Mouse (Mus musculus): ENCODE results near the gene Cs. TPM values are rescaled to one million over a fixed set of nuclear protein-coding genes. Genes with fewer than 3 reads are reported as not detected.
A peak's percentile ranks its signal among the peaks of the same experiment; 100 is the strongest.

Gene Cs
- total and polyA plus RNA-seq, 3 experiments, result 947 to 1,148 (median 1,091) TPM

- WGBS, result 69% methylated on average over 9 of the region's 9 CpGs
- no peaks in the 10 kb centered on the region for H3K36me3 ChIP-seq (ENCODE audit: control insufficient read depth, insufficient read depth, low read length)
- intact Hi-C loops (cut with DNase I), result no loop called here
- no peak for DNase-seq
- H3K4me1 ChIP-seq (ENCODE audit: control insufficient read depth, insufficient read depth, low read length), result no peaks in the 10 kb centered on the region
- no peaks in the 10 kb centered on the region for H3K79me2 ChIP-seq (replicated peaks; ENCODE audit: control insufficient read depth, insufficient read depth, low read length)
- H3K9ac ChIP-seq (ENCODE audit: low read depth, low read length), result no peak overlapping the region
- no peaks in the 10 kb centered on the region for H3K27me3 ChIP-seq (ENCODE audit: control insufficient read depth, insufficient read depth, low read length)
- no peak overlapping the region for H3K27ac ChIP-seq
- no peak for TF ChIP-seq POLR2A (IDR thresholded peaks at IDR 0.05; ENCODE audit: insufficient read depth, low read depth, low read length)
- TF ChIP-seq CTCF (IDR thresholded peaks at IDR 0.05), result no peak
- no peak for TF ChIP-seq EP300 (IDR thresholded peaks at IDR 0.05; ENCODE audit: insufficient read depth, low read depth, low read length)
- H3K4me3 ChIP-seq, result no peak overlapping the region
These were observed 64.1 kb downstream of the Cs start for GRCm38 (mm10) chr10:128401638-128402037.

- Histone ChIP-seq H3K4me3 (no peak overlapping the region), H3K27me3 (ENCODE audit: control insufficient read depth, insufficient read depth, low read length) (no peaks in the 10 kb centered on the region), H3K36me3 (ENCODE audit: control insufficient read depth, insufficient read depth, low read length) (no peaks in the 10 kb centered on the region), H3K4me1 (ENCODE audit: control insufficient read depth, insufficient read depth, low read length) (peaks cover 1% of the 10 kb centered on the region; the same call in 1 of the 2 replicates), H3K9ac (ENCODE audit: low read depth, low read length) (no peak overlapping the region), H3K79me2 (replicated peaks; ENCODE audit: control insufficient read depth, insufficient read depth, low read length) (no peaks in the 10 kb centered on the region), H3K27ac (no peak overlapping the region)
- intact Hi-C loops (cut with DNase I), result no loop called here
- WGBS, result 77% methylated on average over 7 of the region's 7 CpGs
- TF ChIP-seq EP300 (IDR thresholded peaks at IDR 0.05; ENCODE audit: insufficient read depth, low read depth, low read length) (no peak), CTCF (IDR thresholded peaks at IDR 0.05) (no peak), POLR2A (IDR thresholded peaks at IDR 0.05; ENCODE audit: insufficient read depth, low read depth, low read length) (no peak)
- no peak for DNase-seq
These were observed 66.4 kb downstream of the Cs start for GRCm38 (mm10) chr10:128403931-128404330.

- intact Hi-C loops (cut with DNase I), result loop anchor here (2.0 to 5.0 kb wide), 3 partner anchors 30 to 128 kb away; partner anchors contain the start of gene Cs
- TF ChIP-seq POLR2A (IDR thresholded peaks at IDR 0.05; ENCODE audit: insufficient read depth, low read depth, low read length) (no peak), EP300 (IDR thresholded peaks at IDR 0.05; ENCODE audit: insufficient read depth, low read depth, low read length) (no peak), CTCF (IDR thresholded peaks at IDR 0.05) (no peak)
- WGBS, result 13% methylated on average over 35 of the region's 35 CpGs
- Histone ChIP-seq H3K9ac (ENCODE audit: low read depth, low read length) (peak overlapping the region; percentile 68), H3K4me1 (ENCODE audit: control insufficient read depth, insufficient read depth, low read length) (peaks cover 5% of the 10 kb centered on the region), H3K27me3 (ENCODE audit: control insufficient read depth, insufficient read depth, low read length) (no peaks in the 10 kb centered on the region), H3K4me3 (peak overlapping the region; percentile 73), H3K36me3 (ENCODE audit: control insufficient read depth, insufficient read depth, low read length) (no peaks in the 10 kb centered on the region), H3K79me2 (replicated peaks; ENCODE audit: control insufficient read depth, insufficient read depth, low read length) (no peaks in the 10 kb centered on the region), H3K27ac (peak overlapping the region; percentile 79)
- DNase-seq, result peak in 1 of 2 experiments; percentile 37
These were observed 71.3 kb downstream of the Cs start for GRCm38 (mm10) chr10:128408591-128409535.

- Histone ChIP-seq H3K36me3 (ENCODE audit: control insufficient read depth, insufficient read depth, low read length) (no peaks in the 10 kb centered on the region), H3K27me3 (ENCODE audit: control insufficient read depth, insufficient read depth, low read length) (no peaks in the 10 kb centered on the region), H3K79me2 (replicated peaks; ENCODE audit: control insufficient read depth, insufficient read depth, low read length) (no peaks in the 10 kb centered on the region), H3K4me1 (ENCODE audit: control insufficient read depth, insufficient read depth, low read length) (peaks cover 5% of the 10 kb centered on the region), H3K9ac (ENCODE audit: low read depth, low read length) (peak overlapping the region; percentile 68), H3K4me3 (peak overlapping the region; percentile 73), H3K27ac (peak overlapping the region; percentile 89)
- TF ChIP-seq CTCF (IDR thresholded peaks at IDR 0.05), result peak; percentile 84
- TF ChIP-seq EP300 (IDR thresholded peaks at IDR 0.05; ENCODE audit: insufficient read depth, low read depth, low read length), result peak; percentile 49; the same call in 1 of the 2 replicates
- peak; percentile 53; the same call in 1 of the 2 replicates for TF ChIP-seq POLR2A (IDR thresholded peaks at IDR 0.05; ENCODE audit: insufficient read depth, low read depth, low read length)
- peak; percentile 94 to 97 for DNase-seq
- WGBS, result 3% methylated on average over 36 of the region's 36 CpGs
- intact Hi-C loops (cut with DNase I), result loop anchor here (1.0 to 5.0 kb wide), 5 partner anchors 31 to 127 kb away; partner anchors contain the start of genes Cs and Esyt1
These were observed 72.4 kb downstream of the Cs start for GRCm38 (mm10) chr10:128409692-128410559.

- intact Hi-C loops (cut with DNase I), result loop anchor here (1.0 to 5.0 kb wide), 2 partner anchors 45 to 117 kb away; partner anchors contain the start of gene Esyt1
- Histone ChIP-seq H3K4me1 (ENCODE audit: control insufficient read depth, insufficient read depth, low read length) (peaks cover 5% of the 10 kb centered on the region), H3K9ac (ENCODE audit: low read depth, low read length) (peak overlapping the region; percentile 49; the same call in 1 of the 2 replicates), H3K36me3 (ENCODE audit: control insufficient read depth, insufficient read depth, low read length) (no peaks in the 10 kb centered on the region), H3K27ac (peak overlapping the region; percentile 89), H3K4me3 (peak overlapping the region; percentile 63), H3K79me2 (replicated peaks; ENCODE audit: control insufficient read depth, insufficient read depth, low read length) (no peaks in the 10 kb centered on the region), H3K27me3 (ENCODE audit: control insufficient read depth, insufficient read depth, low read length) (no peaks in the 10 kb centered on the region)
- no peak for DNase-seq
- 14% methylated on average over 4 of the region's 4 CpGs for WGBS
- TF ChIP-seq POLR2A (IDR thresholded peaks at IDR 0.05; ENCODE audit: insufficient read depth, low read depth, low read length), result no peak
- no peak for TF ChIP-seq CTCF (IDR thresholded peaks at IDR 0.05)
These were observed 73.0 kb downstream of the Cs start for GRCm38 (mm10) chr10:128410560-128410845.
